Mouse (Mus musculus): ENCODE measurements around the gene Klrg1. TPM values are rescaled to one million over a fixed set of nuclear protein-coding genes. Genes with fewer than 3 reads are reported as not detected.

Gene Klrg1
- polyA plus RNA-seq, 1 experiment from 2014 or later: not detected

DNA sequence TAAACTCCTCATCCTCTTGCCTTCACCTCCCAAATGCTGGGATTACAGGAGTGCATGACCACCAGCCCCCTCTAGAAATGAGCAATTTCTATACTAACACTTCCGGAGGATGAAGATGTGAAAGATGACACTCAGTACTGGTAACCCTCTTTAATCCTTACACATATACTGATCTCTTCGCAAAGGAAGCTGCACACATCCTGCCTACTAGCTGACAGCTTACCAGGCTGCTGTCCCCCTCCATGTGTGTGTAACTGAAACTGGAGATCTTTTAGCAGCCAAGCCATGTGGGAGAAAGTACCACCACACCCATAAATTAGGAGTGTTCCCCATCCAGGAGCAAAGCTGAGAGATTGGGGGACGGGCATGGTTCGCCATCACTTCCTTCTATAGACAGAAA, 13.5 kb downstream of the Klrg1 start:
- ATAC-seq (ENCODE audit: insufficient number of reproducible peaks, low FRiP score): no peak
- Histone ChIP-seq H3K36me3 (no peaks in the 10 kb centered on the region), H3K9ac (no peak overlapping the region), H3K27ac (ENCODE audit: poor library complexity, severe bottlenecking) (no peak overlapping the region), H3K4me2 (no peak overlapping the region), H3K27me3 (replicated peaks) (no peaks in the 10 kb centered on the region), H3K4me1 (replicated peaks) (peaks cover 1% of the 10 kb centered on the region; the same call in 1 of the 2 replicates), H3K9me3 (replicated peaks) (no peaks in the 10 kb centered on the region), H3K4me3 (no peak overlapping the region)
- 80% methylated on average over 4 of the region's 4 CpGs for WGBS

DNA sequence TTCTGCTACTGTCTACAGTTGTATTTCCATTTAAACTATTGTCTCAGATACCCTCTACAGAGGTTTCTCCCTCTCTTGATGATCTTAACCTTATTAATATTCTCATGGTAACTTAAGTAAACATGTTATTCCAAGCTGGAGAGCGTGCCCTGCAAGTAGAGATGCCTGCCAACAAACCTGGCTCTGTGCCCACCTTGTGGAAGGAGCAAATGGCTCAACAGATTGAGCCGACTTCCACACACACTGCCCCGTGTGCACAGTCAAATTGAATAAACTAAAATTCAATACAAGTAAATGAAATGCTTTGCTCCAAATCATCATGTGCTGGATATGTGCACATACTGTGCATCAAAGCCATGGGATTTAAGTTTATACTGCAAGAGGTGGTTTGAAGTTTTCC, 14.1 kb downstream of the Klrg1 start:
- Histone ChIP-seq H3K4me2 (no peak overlapping the region), H3K27ac (ENCODE audit: poor library complexity, severe bottlenecking) (no peak overlapping the region), H3K4me3 (no peak overlapping the region), H3K9ac (no peak overlapping the region), H3K9me3 (replicated peaks) (no peaks in the 10 kb centered on the region), H3K36me3 (no peaks in the 10 kb centered on the region), H3K27me3 (replicated peaks) (no peaks in the 10 kb centered on the region), H3K4me1 (replicated peaks) (no peaks in the 10 kb centered on the region)
- no peak for ATAC-seq (ENCODE audit: insufficient number of reproducible peaks, low FRiP score)
- 49% methylated on average over 3 of the region's 3 CpGs for WGBS

DNA sequence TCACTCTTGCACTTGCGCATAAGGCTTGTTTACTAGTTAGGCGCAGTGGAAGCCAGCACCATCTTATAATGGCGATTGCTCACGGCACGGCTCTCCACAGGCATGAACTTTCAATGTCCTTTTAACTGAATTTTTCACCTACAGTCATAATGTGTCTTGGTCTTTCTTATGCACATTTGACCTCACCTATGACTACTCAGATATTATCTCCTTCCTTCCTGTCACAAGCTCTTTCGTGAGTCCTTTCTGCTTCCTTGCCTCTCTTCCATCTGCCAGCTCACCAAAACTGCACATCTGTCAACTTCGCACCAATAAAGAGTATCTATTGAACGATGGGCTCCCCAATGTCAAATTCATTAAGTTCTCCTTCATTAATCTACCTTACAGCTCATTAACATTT, 20.1 kb downstream of the Klrg1 start:
- no peak for ATAC-seq (ENCODE audit: insufficient number of reproducible peaks, low FRiP score)
- no peak overlapping the region for H3K27ac ChIP-seq (ENCODE audit: poor library complexity, severe bottlenecking)
- H3K4me2 ChIP-seq: no peak overlapping the region
- no peak overlapping the region for H3K4me3 ChIP-seq
- 89% methylated on average over 8 of the region's 8 CpGs for WGBS
- H3K4me1 ChIP-seq (replicated peaks): no peaks in the 10 kb centered on the region
- H3K9me3 ChIP-seq (replicated peaks): no peaks in the 10 kb centered on the region
- H3K9ac ChIP-seq: no peak overlapping the region
- H3K27me3 ChIP-seq (replicated peaks): peaks cover 2% of the 10 kb centered on the region
- H3K36me3 ChIP-seq: no peaks in the 10 kb centered on the region

DNA sequence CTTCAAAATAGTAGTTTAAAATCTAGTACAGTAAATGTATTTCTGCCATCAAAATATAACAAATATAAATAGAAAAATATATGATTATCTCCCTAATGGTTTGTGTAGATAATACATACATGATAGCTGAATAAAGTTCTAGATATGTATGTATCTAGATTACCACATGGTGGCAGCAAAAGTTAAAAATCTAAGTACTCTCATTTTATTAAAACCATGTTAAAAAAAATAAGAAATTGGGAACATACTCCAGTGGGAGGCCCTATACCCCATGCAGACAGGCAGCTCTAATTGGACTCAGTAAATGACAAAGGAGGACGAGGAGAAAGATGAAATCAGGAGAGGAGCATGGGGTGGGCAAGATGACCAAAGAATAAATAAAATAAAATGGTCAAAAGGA, 30.5 kb downstream of the Klrg1 start:
- ATAC-seq (ENCODE audit: insufficient number of reproducible peaks, low FRiP score): no peak
- Histone ChIP-seq H3K9me3 (replicated peaks) (no peaks in the 10 kb centered on the region), H3K4me2 (no peak overlapping the region), H3K36me3 (no peaks in the 10 kb centered on the region), H3K27me3 (replicated peaks) (no peaks in the 10 kb centered on the region), H3K27ac (ENCODE audit: poor library complexity, severe bottlenecking) (no peak overlapping the region), H3K4me3 (no peak overlapping the region), H3K9ac (no peak overlapping the region), H3K4me1 (replicated peaks) (no peaks in the 10 kb centered on the region)
- WGBS: 63% methylated on average over 1 of the region's 1 CpGs

DNA sequence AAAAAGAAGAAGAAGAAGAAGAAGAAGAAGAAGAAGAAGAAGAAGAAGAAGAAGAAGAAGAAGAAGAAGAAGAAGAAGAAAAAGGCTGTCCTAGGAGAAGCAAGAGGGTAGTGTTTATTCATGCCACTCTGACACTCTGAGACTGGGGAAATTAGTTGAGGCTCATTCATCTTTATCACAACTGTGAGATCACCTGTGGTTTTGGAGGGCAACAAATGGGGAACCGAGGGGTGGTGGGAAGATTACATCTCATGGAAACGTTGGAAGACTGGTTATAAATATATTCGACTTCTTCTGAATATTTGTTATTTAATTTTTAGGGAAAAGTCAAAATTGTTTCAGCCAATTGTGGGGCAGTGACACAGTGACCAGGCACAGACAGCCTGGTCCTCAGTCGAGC, 32.6 kb downstream of the Klrg1 start:
- H3K36me3 ChIP-seq: no peaks in the 10 kb centered on the region
- H3K9ac ChIP-seq: no peak overlapping the region
- ATAC-seq (ENCODE audit: insufficient number of reproducible peaks, low FRiP score): no peak
- WGBS: 54% methylated on average over 4 of the region's 4 CpGs
- H3K4me2 ChIP-seq: no peak overlapping the region
- H3K27me3 ChIP-seq (replicated peaks): no peaks in the 10 kb centered on the region
- H3K4me3 ChIP-seq: no peak overlapping the region
- H3K4me1 ChIP-seq (replicated peaks): no peaks in the 10 kb centered on the region
- no peak overlapping the region for H3K27ac ChIP-seq (ENCODE audit: poor library complexity, severe bottlenecking)
- no peaks in the 10 kb centered on the region for H3K9me3 ChIP-seq (replicated peaks)

Other genes with a start within 250 kb of the Klrg1 start
- 82.0 and 84.6 TPM in 2 replicates for gene M6pr, start 25.8 kb upstream of the Klrg1 start, polyA plus RNA-seq (2016; fragmentation: Nextera tagmentation; extraction: Ambion mirVana)
- 13.7 and 14.3 TPM in 2 replicates for gene Phc1, start 57.7 kb upstream of the Klrg1 start, polyA plus RNA-seq (2016; fragmentation: Nextera tagmentation; extraction: Ambion mirVana)
- 7.3 and 8.7 TPM in 2 replicates for gene Rimklb, start 215.9 kb upstream of the Klrg1 start, polyA plus RNA-seq (2016; fragmentation: Nextera tagmentation; extraction: Ambion mirVana)
- 9.3 and 9.8 TPM in 2 replicates for gene Mfap5, start 223.0 kb upstream of the Klrg1 start, polyA plus RNA-seq (2016; fragmentation: Nextera tagmentation; extraction: Ambion mirVana)